Mouse (Mus musculus) MEL (cell line): ENCODE measurements around the gene Pex11b. TPM values are rescaled to one million over a fixed set of nuclear protein-coding genes. Genes with fewer than 3 reads are reported as not detected.

Source experiments
- DNase-seq: peaks from one replicate; pipeline ENCODE4 v3.0.0; 2011; ENCODE audit warnings: low read depth, low spot score
- H3K27ac ChIP-seq: 2 replicates; pipeline ENCODE4 v1.5.1; 2012; ENCODE audit warnings: low read depth, mild to moderate bottlenecking, control low read depth, low read length, moderate library complexity; ENCODE audit not compliant: control insufficient read depth
- H3K27me3 ChIP-seq, 2 experiments: fragments of 150-350 bp in 1 of 2; sonication (generic) in 1 of 2; 2 replicates each; pipeline ENCODE4 v1.6.1; 2012; ENCODE audit warnings: low read length in 2 of 2, mild to moderate bottlenecking in 2 of 2, improper control_type of control experiment in 1 of 2, moderate library complexity in 1 of 2; ENCODE audit not compliant: insufficient read depth in 2 of 2, control insufficient read depth in 1 of 2
- H3K36me3 ChIP-seq, 2 experiments: 2 replicates each; pipeline ENCODE4 v1.6.1; 2012 to 2014; ENCODE audit warnings: low read length in 2 of 2, improper control_type of control experiment in 1 of 2, inconsistent platforms in 1 of 2, mild to moderate bottlenecking in 1 of 2; ENCODE audit not compliant: insufficient read depth in 2 of 2, control insufficient read depth in 1 of 2
- H3K4me1 ChIP-seq, 2 experiments: fragments of 150-350 bp in 1 of 2; sonication (generic) in 1 of 2; 2 replicates each; pipeline ENCODE4 v1.6.1; 2012; ENCODE audit warnings: low read length in 2 of 2, improper control_type of control experiment in 1 of 2, mild to moderate bottlenecking in 1 of 2; ENCODE audit not compliant: insufficient read depth in 2 of 2, control insufficient read depth in 1 of 2
- H3K4me3 ChIP-seq, 2 experiments: fragments of 150-350 bp in 1 of 2; sonication (generic) in 1 of 2; 2 replicates each; pipeline ENCODE4 v1.5.1; 2012; ENCODE audit warnings: low read depth in 2 of 2, low read length in 2 of 2, mild to moderate bottlenecking in 2 of 2, moderate library complexity in 2 of 2, control low read depth in 1 of 2, improper control_type of control experiment in 1 of 2; ENCODE audit not compliant: control insufficient read depth in 1 of 2, insufficient read depth in 1 of 2
- H3K79me2 ChIP-seq: 2 replicates; pipeline ENCODE4 v1.6.1; 2012; ENCODE audit warnings: mild to moderate bottlenecking, low read length, moderate library complexity; ENCODE audit not compliant: control insufficient read depth, poor library complexity, insufficient read depth
- H3K9ac ChIP-seq: 2 replicates; pipeline ENCODE4 v1.6.1; 2012; ENCODE audit warnings: low read depth, mild to moderate bottlenecking, control low read depth, low read length, moderate library complexity; ENCODE audit not compliant: control insufficient read depth, poor library complexity, severe bottlenecking
- H3K9me3 ChIP-seq: fragments of 150-350 bp; sonication (generic); replicated peaks from 2 replicates; pipeline ENCODE4 v1.6.1; 2012; ENCODE audit warnings: mild to moderate bottlenecking, low read length, improper control_type of control experiment, moderate library complexity; ENCODE audit not compliant: insufficient read depth
- CTCF ChIP-seq, 3 experiments: IDR thresholded peaks in 2 of 3; conservative IDR thresholded peaks in 1 of 3; 2 replicates each; pipeline ENCODE4 v1.5.1; 2011 to 2012; ENCODE audit warnings: low read length in 3 of 3, low read depth in 2 of 3, mild to moderate bottlenecking in 2 of 3, improper control_type of control experiment in 1 of 3, inconsistent platforms in 1 of 3, mixed read lengths in 1 of 3, moderate library complexity in 1 of 3; ENCODE audit not compliant: control insufficient read depth in 1 of 3, insufficient read depth in 1 of 3, poor library complexity in 1 of 3, severe bottlenecking in 1 of 3
- E2F4 ChIP-seq: IDR thresholded peaks from 2 replicates; pipeline ENCODE4 v1.6.1; 2011; ENCODE audit warnings: low read depth, low read length, improper control_type of control experiment, borderline replicate concordance
- EP300 ChIP-seq, 2 experiments: IDR thresholded peaks; 2 replicates each; pipeline ENCODE4 v1.6.1; 2011; ENCODE audit warnings: improper control_type of control experiment in 2 of 2, low read length in 2 of 2, low read depth in 1 of 2, mild to moderate bottlenecking in 1 of 2
- ETS1 ChIP-seq: IDR thresholded peaks from 2 replicates; pipeline ENCODE4 v1.6.1; 2012; ENCODE audit warnings: low read depth, mild to moderate bottlenecking, inconsistent platforms, low read length, improper control_type of control experiment, moderate library complexity
- GABPA ChIP-seq: IDR thresholded peaks from 2 replicates; pipeline ENCODE4 v1.6.1; 2012; ENCODE audit warnings: low read depth, mild to moderate bottlenecking, inconsistent platforms, low read length, improper control_type of control experiment, moderate library complexity
- HCFC1 ChIP-seq: IDR thresholded peaks from 2 replicates; pipeline ENCODE4 v1.6.1; 2012; ENCODE audit warnings: low read depth, mild to moderate bottlenecking, inconsistent platforms, low read length, improper control_type of control experiment, moderate library complexity
- JUND ChIP-seq: IDR thresholded peaks from 2 replicates; pipeline ENCODE4 v1.6.1; 2011; ENCODE audit warnings: low read depth, mild to moderate bottlenecking, improper control_type of control experiment, low read length
- KAT2A ChIP-seq: conservative IDR thresholded peaks from 2 replicates; pipeline ENCODE4 v1.6.1; 2012; ENCODE audit warnings: low read depth, low read length, improper control_type of control experiment, inconsistent platforms
- MAFK ChIP-seq: IDR thresholded peaks from 2 replicates; pipeline ENCODE4 v1.6.1; 2011; ENCODE audit warnings: low read depth, mild to moderate bottlenecking, low read length, improper control_type of control experiment, borderline replicate concordance
- MAX ChIP-seq: IDR thresholded peaks from 2 replicates; pipeline ENCODE4 v1.6.1; 2011; ENCODE audit warnings: low read length, improper control_type of control experiment
- MAZ ChIP-seq: IDR thresholded peaks from 2 replicates; pipeline ENCODE4 v1.6.1; 2012; ENCODE audit warnings: low read depth, mild to moderate bottlenecking, inconsistent platforms, low read length, improper control_type of control experiment
- MEF2A ChIP-seq: IDR thresholded peaks from 2 replicates; pipeline ENCODE4 v1.6.1; 2014; ENCODE audit warnings: low read depth, mild to moderate bottlenecking, inconsistent platforms, low read length, improper control_type of control experiment; ENCODE audit not compliant: poor library complexity, insufficient replicate concordance, severe bottlenecking; ENCODE audit errors: extremely low read depth
- MYB ChIP-seq: IDR thresholded peaks from 2 replicates; pipeline ENCODE4 v1.6.1; 2011; ENCODE audit warnings: mild to moderate bottlenecking, low read depth, low read length, improper control_type of control experiment
- POLR2A ChIP-seq, 2 experiments: IDR thresholded peaks; 2 replicates each; pipeline ENCODE4 v1.6.1; 2011 to 2012; ENCODE audit warnings: low read length in 2 of 2, mild to moderate bottlenecking in 2 of 2, control low read depth in 1 of 2, improper control_type of control experiment in 1 of 2, low read depth in 1 of 2, moderate library complexity in 1 of 2; ENCODE audit not compliant: control insufficient read depth in 1 of 2, insufficient read depth in 1 of 2, poor library complexity in 1 of 2
- POLR2AphosphoS2 ChIP-seq: IDR thresholded peaks from 2 replicates; pipeline ENCODE4 v1.6.1; 2011; ENCODE audit warnings: low read length, improper control_type of control experiment
- POLR2AphosphoS5 ChIP-seq: IDR thresholded peaks from 2 replicates; pipeline ENCODE4 v1.6.1; 2012; ENCODE audit warnings: low read depth, borderline replicate concordance, mild to moderate bottlenecking, inconsistent platforms, low read length, moderate library complexity, mixed read lengths
- RCOR1 ChIP-seq: IDR thresholded peaks from 2 replicates; pipeline ENCODE4 v1.6.1; 2012; ENCODE audit warnings: low read depth, mild to moderate bottlenecking, inconsistent platforms, low read length, improper control_type of control experiment
- SIN3A ChIP-seq: IDR thresholded peaks from 2 replicates; pipeline ENCODE4 v1.6.1; 2012; ENCODE audit warnings: low read length, improper control_type of control experiment, inconsistent platforms
- TBP ChIP-seq: IDR thresholded peaks from 2 replicates; pipeline ENCODE4 v1.8.0; 2011; ENCODE audit warnings: low read depth, low read length, improper control_type of control experiment
- USF1 ChIP-seq: IDR thresholded peaks from 2 replicates; pipeline ENCODE4 v1.6.1; 2014; ENCODE audit warnings: low read depth, mild to moderate bottlenecking, inconsistent platforms, low read length, improper control_type of control experiment, moderate library complexity
- USF2 ChIP-seq, 2 experiments: IDR thresholded peaks; 2 replicates each; pipeline ENCODE4 v1.6.1; 2011 to 2012; ENCODE audit warnings: improper control_type of control experiment in 2 of 2, low read length in 2 of 2, borderline replicate concordance in 1 of 2, inconsistent platforms in 1 of 2, low read depth in 1 of 2, mild to moderate bottlenecking in 1 of 2; ENCODE audit not compliant: insufficient read depth in 1 of 2
- ZC3H11A ChIP-seq: IDR thresholded peaks from 2 replicates; pipeline ENCODE4 v1.6.1; 2012; ENCODE audit warnings: low read depth, mild to moderate bottlenecking, inconsistent platforms, low read length, improper control_type of control experiment
- ZKSCAN1 ChIP-seq: IDR thresholded peaks from 2 replicates; pipeline ENCODE4 v1.6.1; 2012; ENCODE audit warnings: low read depth, mild to moderate bottlenecking, inconsistent platforms, low read length, improper control_type of control experiment, moderate library complexity
- ZMIZ1 ChIP-seq: IDR thresholded peaks from 2 replicates; pipeline ENCODE4 v1.6.1; 2012; ENCODE audit warnings: low read depth, mild to moderate bottlenecking, inconsistent platforms, low read length, improper control_type of control experiment, moderate library complexity
- ZNF384 ChIP-seq: IDR thresholded peaks from 2 replicates; pipeline ENCODE4 v1.6.1; 2012; ENCODE audit warnings: low read depth, mild to moderate bottlenecking, inconsistent platforms, low read length, improper control_type of control experiment
- polyA plus RNA-seq, 2 experiments: library from polyadenylated mRNA; stranded (reverse) in 1 of 2; unstranded in 1 of 2; fragments of >175 nt in 1 of 2; fragments of >200 nt in 1 of 2; gene quantifications; 2 replicates each; pipeline versions ENCODE4 v1.2.1 to v1.2.4; 2012; ENCODE audit warnings: low replicate concordance in 2 of 2, low read depth in 1 of 2; ENCODE audit not compliant: insufficient read length in 2 of 2, insufficient read depth in 1 of 2, missing spikeins in 1 of 2
- total RNA-seq: library from RNA; depleted of rRNA; stranded (reverse); fragments of 300-350 nt; gene quantifications from 2 replicates; pipeline ENCODE4 v1.2.3, GENCODE M21; 2012

Pex11b gene
- total and polyA plus RNA-seq, 3 experiments: 38.2 to 82.8 TPM; not detected in 1

- Histone ChIP-seq H3K9ac (no peak overlapping the region), H3K36me3 (peaks cover 0 to 37% of the 10 kb centered on the region in 2 experiments; a peak in 2 of 4 replicates), H3K27ac (no peak overlapping the region), H3K4me1 (peaks cover 17 to 39% of the 10 kb centered on the region in 2 experiments), H3K4me3 (no peak overlapping the region), H3K27me3 (no peaks in the 10 kb centered on the region), H3K79me2 (no peaks in the 10 kb centered on the region), H3K9me3 (no peaks in the 10 kb centered on the region)
- DNase-seq: no peak
- TF ChIP-seq USF1: no peak
- no peak; the same call in 1 of the 2 replicates for TF ChIP-seq E2F4
- 0 out of 2 replicates have a peak, but pooled peaks have one; percentile 1 for TF ChIP-seq SIN3A
Measured at GRCm38 (mm10) chr3:96675690-96676089, 40.5 kb downstream of the Pex11b start.

DNA sequence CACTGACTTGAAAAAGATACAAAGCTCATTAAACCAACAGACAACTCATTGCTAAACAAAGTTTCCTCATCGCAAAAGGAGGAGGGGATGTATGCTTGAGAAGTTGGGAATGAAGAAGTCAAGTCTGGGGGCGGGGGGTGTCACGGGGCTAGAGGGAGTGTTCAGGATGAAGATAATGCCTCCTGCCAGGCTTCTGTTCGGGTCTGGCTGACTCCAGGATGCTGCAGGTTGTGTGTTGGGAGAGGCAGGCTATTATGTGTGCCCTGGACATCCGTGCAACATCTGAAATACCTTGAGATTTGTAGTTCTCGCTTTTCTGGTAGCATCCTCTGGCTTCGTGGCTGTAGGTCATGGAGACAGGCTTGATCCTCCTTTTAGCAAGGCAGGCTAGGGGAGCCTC, 43.3 kb downstream of the Pex11b start:
- Histone ChIP-seq H3K79me2 (no peaks in the 10 kb centered on the region), H3K9ac (peak overlapping the region; percentile 26; the same call in 1 of the 2 replicates), H3K36me3 (peaks cover 0 to 38% of the 10 kb centered on the region in 2 experiments; a peak in 2 of 4 replicates), H3K27me3 (no peaks in the 10 kb centered on the region), H3K4me3 (no peak overlapping the region), H3K27ac (peak overlapping the region; percentile 76), H3K4me1 (peaks cover 14 to 39% of the 10 kb centered on the region in 2 experiments), H3K9me3 (no peaks in the 10 kb centered on the region)
- TF ChIP-seq MAZ (no peak), KAT2A (no peak), TBP (no peak), HCFC1 (no peak), ZNF384 (no peak), POLR2A (IDR thresholded peaks at IDR 0.05; ENCODE audit: control insufficient read depth in 1 of 2, insufficient read depth in 1 of 2, low read depth in 1 of 2, low read length in 2 of 2, poor library complexity in 1 of 2) (no peak), ZMIZ1 (no peak), CTCF (IDR thresholded peaks at IDR 0.05 in 2 of 3, conservative IDR thresholded peaks at IDR 0.05 in 1 of 3; ENCODE audit: control insufficient read depth in 1 of 3, insufficient read depth in 1 of 3, low read depth in 2 of 3, low read length in 3 of 3, poor library complexity in 1 of 3, severe bottlenecking in 1 of 3) (no peak), MAX (no peak; the same call in 1 of the 2 replicates), USF2 (IDR thresholded peaks at IDR 0.05; ENCODE audit: borderline replicate concordance in 1 of 2, insufficient read depth in 1 of 2, low read depth in 1 of 2, low read length in 2 of 2) (no peak), ZKSCAN1 (no peak), POLR2AphosphoS2 (no peak), E2F4 (no peak)
- peak; percentile 25 for DNase-seq

DNA sequence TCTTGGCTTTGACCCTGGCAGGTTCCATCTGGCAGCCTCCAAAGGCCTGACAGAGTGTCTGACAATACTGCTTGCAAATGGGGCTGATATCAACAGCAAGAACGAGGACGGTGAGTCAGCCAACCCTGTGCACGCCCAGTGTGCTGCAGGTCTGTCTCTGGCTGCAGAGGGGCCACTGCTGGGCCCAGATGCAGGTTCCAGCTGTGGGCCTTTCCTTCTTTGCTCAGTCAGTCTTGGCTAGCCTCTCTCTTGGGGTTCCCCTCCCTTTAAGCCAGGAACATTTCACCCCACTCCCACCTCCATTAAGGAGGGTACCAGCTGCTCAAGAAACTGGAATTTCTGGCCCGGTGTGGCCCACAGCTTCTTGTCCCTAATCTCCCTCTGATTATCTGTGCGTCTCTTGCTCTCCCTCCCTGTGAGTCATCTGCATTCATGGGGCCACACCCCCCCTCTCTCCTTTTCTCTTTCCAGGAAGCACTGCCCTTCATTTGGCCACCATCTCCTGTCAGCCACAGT, 44.0 kb downstream of the Pex11b start:
- Histone ChIP-seq H3K9me3 (no peaks in the 10 kb centered on the region), H3K27ac (peak overlapping the region; percentile 76), H3K27me3 (no peaks in the 10 kb centered on the region), H3K9ac (peak overlapping the region; percentile 30; the same call in 1 of the 2 replicates), H3K36me3 (peaks cover 0 to 38% of the 10 kb centered on the region in 2 experiments; a peak in 2 of 4 replicates), H3K4me1 (peaks cover 14 to 39% of the 10 kb centered on the region in 2 experiments), H3K4me3 (peak overlapping the region; percentile 1 to 6; a peak in 3 of 4 replicates), H3K79me2 (no peaks in the 10 kb centered on the region)
- peak; percentile 86 for DNase-seq
- TF ChIP-seq POLR2AphosphoS5 (no peak), MEF2A (no peak), MAFK (no peak), ZC3H11A (no peak), POLR2A (IDR thresholded peaks at IDR 0.05; ENCODE audit: control insufficient read depth in 1 of 2, insufficient read depth in 1 of 2, low read depth in 1 of 2, low read length in 2 of 2, poor library complexity in 1 of 2) (peak; percentile 24 to 32; a peak in 1 of 4 replicates), MYB (no peak), ZKSCAN1 (no peak), ETS1 (no peak; the same call in 1 of the 2 replicates), RCOR1 (no peak; the same call in 1 of the 2 replicates), KAT2A (no peak), JUND (peak; percentile 35; the same call in 1 of the 2 replicates), EP300 (IDR thresholded peaks at IDR 0.05; ENCODE audit: low read depth in 1 of 2, low read length in 2 of 2) (peak; percentile 27 to 71; a peak in 2 of 4 replicates), ZMIZ1 (no peak), GABPA (0 out of 2 replicates have a peak, but pooled peaks have one; percentile 51)
